Mouse (Mus musculus) lung, adult 2 months (tissue): Measurements from ENCODE around the gene Rhoq.

Experiments used
- CTCF ChIP-seq: fragments of 200-500 bp; IDR thresholded peaks from 2 replicates; pipeline ENCODE4 v1.5.1; 2011; ENCODE audit warnings: mild to moderate bottlenecking, low read length, control low read depth; ENCODE audit not compliant: insufficient read depth
- POLR2A ChIP-seq: fragments of 200-500 bp; IDR thresholded peaks from 2 replicates; pipeline ENCODE4 v1.6.1; 2011; ENCODE audit warnings: low read depth, mild to moderate bottlenecking, control low read depth, low read length, borderline replicate concordance; ENCODE audit errors: extremely low read depth

DNA sequence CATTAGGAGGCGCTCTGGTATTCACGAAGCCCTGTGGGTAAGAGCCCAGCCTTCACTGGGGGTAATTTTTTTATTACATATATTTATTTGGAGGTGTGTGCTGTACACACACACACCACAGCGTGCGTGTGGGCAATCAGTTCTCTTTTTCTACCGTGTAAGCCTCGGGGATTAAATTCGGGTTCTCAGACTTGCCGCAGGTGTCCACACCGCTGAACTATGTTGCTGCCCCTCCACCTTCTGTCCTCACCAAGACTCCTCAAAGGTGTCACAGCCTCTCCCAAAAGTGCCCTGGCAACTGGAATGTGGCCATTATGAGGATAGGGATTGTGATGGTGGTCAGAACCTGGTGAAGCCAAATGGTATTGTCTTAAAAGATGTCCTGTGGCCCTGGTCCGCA is 45.8 kb upstream of the Rhoq start, which contains the start of gene Tmem247:
- TF ChIP-seq POLR2A = no peak
- no peak for TF ChIP-seq CTCF
